Mouse (Mus musculus) frontal cortex, postnatal 36 days (tissue): ENCODE measurements around the gene Fam71e1.

Source experiments
- DNase-seq, 2 experiments: peaks; one replicate each; pipeline ENCODE4 v3.0.0; 2022; ENCODE audit warnings: low spot score in 2 of 2

Gene Fam71e1

GRCm38 (mm10) chr7:44470696-44471612 is 25.4 kb upstream of the Fam71e1 start:
- no peak for DNase-seq

GRCm38 (mm10) chr7:44471880-44472557 is 24.4 kb upstream of the Fam71e1 start:
- DNase-seq, result no peak

GRCm38 (mm10) chr7:44472558-44472885 is 23.9 kb upstream of the Fam71e1 start:
- DNase-seq, result no peak

- no peak for DNase-seq
Observed at GRCm38 (mm10) chr7:44472961-44473646, 23.3 kb upstream of the Fam71e1 start.

GRCm38 (mm10) chr7:44474419-44474818 is 22.0 kb upstream of the Fam71e1 start:
- DNase-seq, result peak in 1 of 2 experiments; percentile 70

- no peak for DNase-seq
Observed at GRCm38 (mm10) chr7:44475046-44475614, 21.3 kb upstream of the Fam71e1 start.

- DNase-seq, result no peak
Observed at GRCm38 (mm10) chr7:44482836-44483435, 13.4 kb upstream of the Fam71e1 start.

GRCm38 (mm10) chr7:44484109-44484508 is 12.3 kb upstream of the Fam71e1 start:
- no peak for DNase-seq

GRCm38 (mm10) chr7:44484841-44485571 is 11.4 kb upstream of the Fam71e1 start:
- peak; percentile 87 to 88 for DNase-seq

- DNase-seq, result no peak
Observed at GRCm38 (mm10) chr7:44485572-44486195, 10.7 kb upstream of the Fam71e1 start.

GRCm38 (mm10) chr7:44486927-44487575 is 9.3 kb upstream of the Fam71e1 start:
- no peak for DNase-seq

GRCm38 (mm10) chr7:44487936-44488335 is 8.4 kb upstream of the Fam71e1 start:
- DNase-seq, result no peak

- no peak for DNase-seq
Observed at GRCm38 (mm10) chr7:44488545-44488944, 7.8 kb upstream of the Fam71e1 start.

- DNase-seq, result no peak
Observed at GRCm38 (mm10) chr7:44490281-44490680, 6.1 kb upstream of the Fam71e1 start.

GRCm38 (mm10) chr7:44491391-44491790 is 5.0 kb upstream of the Fam71e1 start:
- no peak for DNase-seq

GRCm38 (mm10) chr7:44492166-44492826 is 4.1 kb upstream of the Fam71e1 start:
- DNase-seq, result no peak

- no peak for DNase-seq
Observed at GRCm38 (mm10) chr7:44494681-44495080, 1.7 kb upstream of the Fam71e1 start.

- no peak for DNase-seq
Observed at GRCm38 (mm10) chr7:44495086-44495485, 1.3 kb upstream of the Fam71e1 start.

GRCm38 (mm10) chr7:44496771-44497109 is 359 bp downstream of the Fam71e1 start:
- DNase-seq, result no peak
